Mouse (Mus musculus) thymus, adult 2 months (tissue): ENCODE data around the gene Cavin1.

ENCODE experiments used
- CTCF ChIP-seq: fragments of 200-500 bp; IDR thresholded peaks from 2 replicates; pipeline ENCODE4 v1.5.1; 2012; ENCODE audit warnings: mild to moderate bottlenecking, control low read depth, low read length, moderate library complexity, borderline replicate concordance; ENCODE audit not compliant: control insufficient read depth, poor library complexity, insufficient read depth; ENCODE audit errors: extremely low read depth
- POLR2A ChIP-seq: fragments of 200-500 bp; IDR thresholded peaks from 2 replicates; pipeline ENCODE4 v1.6.1; 2012; ENCODE audit warnings: mild to moderate bottlenecking, low read length, control low read depth, moderate library complexity; ENCODE audit not compliant: control insufficient read depth, poor library complexity, insufficient read depth; ENCODE audit errors: extremely low read depth

GRCm38 (mm10) chr11:101011641-101012040 lies 41.0 kb upstream of the Cavin1 start:
- TF ChIP-seq CTCF (no peak), POLR2A (no peak)
